Mouse (Mus musculus) lung, embryonic 14.5 days (tissue): ENCODE results near the gene Ltbp3. TPM values are rescaled to one million over a fixed set of nuclear protein-coding genes. Genes with fewer than 3 reads are reported as not detected.
A peak's percentile ranks its signal among the peaks of the same experiment; 100 is the strongest.

ENCODE experiments used
- ATAC-seq: fragments of 200-750 bp; cut with Nextera tagmentation; 2 replicates; pipeline ENCODE4 v1.8.0; 2017; ENCODE audit warnings: mild to moderate bottlenecking, moderate TSS enrichment, moderate library complexity; ENCODE audit not compliant: insufficient read depth
- DNase-seq: peaks from one replicate; pipeline ENCODE4 v3.0.0-alpha.2; 2015
- H3K27ac ChIP-seq: fragments of 300-500 bp; sonication (generic); 2 replicates; pipeline ENCODE4 v1.5.1; 2014; ENCODE audit warnings: low read depth, mild to moderate bottlenecking, moderate library complexity
- H3K27me3 ChIP-seq: fragments of 300-500 bp; sonication (generic); 2 replicates; pipeline ENCODE4 v1.6.1; 2014; ENCODE audit warnings: low read length, control low read depth; ENCODE audit not compliant: insufficient read depth
- H3K36me3 ChIP-seq: fragments of 300-500 bp; sonication (generic); 2 replicates; pipeline ENCODE4 v1.6.1; 2014; ENCODE audit warnings: control low read depth; ENCODE audit not compliant: insufficient read depth
- H3K4me1 ChIP-seq: fragments of 300-500 bp; sonication (generic); 2 replicates; pipeline ENCODE4 v1.6.1; 2014; ENCODE audit warnings: antibody characterized with exemption, control low read depth; ENCODE audit not compliant: insufficient read depth
- H3K4me2 ChIP-seq: fragments of 300-500 bp; sonication (generic); 2 replicates; pipeline ENCODE4 v1.6.1; 2014; ENCODE audit warnings: mild to moderate bottlenecking
- H3K4me3 ChIP-seq: fragments of 300-500 bp; sonication (generic); 2 replicates; pipeline ENCODE4 v1.5.1; 2014; ENCODE audit warnings: low read depth, low read length
- H3K9ac ChIP-seq: fragments of 300-500 bp; sonication (generic); 2 replicates; pipeline ENCODE4 v1.6.1; 2014
- H3K9me3 ChIP-seq: fragments of 300-500 bp; sonication (generic); 2 replicates; pipeline ENCODE4 v1.6.1; 2016; ENCODE audit warnings: low read depth, low read length, control low read depth
- CTCF ChIP-seq: IDR thresholded peaks from 2 replicates; pipeline ENCODE4 v1.5.1; 2016; ENCODE audit warnings: antibody characterized with exemption, low read depth
- WGBS: fragments of 180-500 bp; shearing (Covaris S2); extraction: QIAGEN DNeasy Blood & Tissue Kit; methylation state at CpG from one replicate; pipeline ENCODE4 v1.1.7; 2014; 5-methylcytosine and 5-hydroxymethylcytosine counted together
- polyA plus RNA-seq: library from polyadenylated mRNA; unstranded; fragments of >200 nt; fragmentation: Nextera tagmentation; extraction: Ambion mirVana; gene quantifications from 2 replicates; pipeline ENCODE4 v1.2.1, GENCODE M21; 2014

Ltbp3 gene
- polyA plus RNA-seq, 1 experiment from 2014 or later: 51.8 TPM

DNA sequence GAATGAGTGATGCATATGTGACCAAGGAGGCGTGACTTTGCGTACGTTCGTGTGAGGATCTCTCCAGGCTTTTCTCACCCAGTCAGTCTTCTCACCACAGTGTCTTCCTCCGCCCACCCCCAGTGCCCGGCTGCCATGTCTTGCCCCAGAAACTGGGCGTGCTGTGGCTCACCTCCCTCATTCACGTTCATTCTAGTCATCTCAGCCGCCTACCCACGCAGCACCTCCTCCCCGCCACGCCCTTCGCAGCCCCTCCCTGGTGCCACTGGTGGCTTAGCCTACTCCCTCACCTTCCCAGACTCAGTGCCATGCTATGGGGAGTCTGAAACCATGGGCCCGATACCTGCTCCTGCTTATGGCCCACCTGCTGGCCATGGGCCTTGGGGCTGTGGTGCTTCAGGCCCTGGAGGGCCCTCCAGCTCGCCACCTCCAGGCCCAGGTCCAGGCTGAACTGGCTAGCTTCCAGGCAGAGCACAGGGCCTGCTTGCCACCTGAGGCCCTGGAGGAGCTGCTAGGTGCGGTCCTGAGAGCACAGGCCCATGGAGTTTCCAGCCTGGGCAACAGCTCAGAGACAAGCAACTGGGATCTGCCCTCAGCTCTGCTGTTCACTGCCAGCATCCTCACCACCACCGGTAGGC, 36.4 kb upstream of the Ltbp3 start, which contains the start of gene Kcnk7:
Gene Kcnk7, plus strand, starts transcription at position 205 of the 638 bp plus-strand sequence.
- no peak within 1 kb of the TSS; the same call in 1 of the 2 replicates for H3K9ac ChIP-seq
- 63% methylated on average over 17 of the region's 17 CpGs for WGBS

DNA sequence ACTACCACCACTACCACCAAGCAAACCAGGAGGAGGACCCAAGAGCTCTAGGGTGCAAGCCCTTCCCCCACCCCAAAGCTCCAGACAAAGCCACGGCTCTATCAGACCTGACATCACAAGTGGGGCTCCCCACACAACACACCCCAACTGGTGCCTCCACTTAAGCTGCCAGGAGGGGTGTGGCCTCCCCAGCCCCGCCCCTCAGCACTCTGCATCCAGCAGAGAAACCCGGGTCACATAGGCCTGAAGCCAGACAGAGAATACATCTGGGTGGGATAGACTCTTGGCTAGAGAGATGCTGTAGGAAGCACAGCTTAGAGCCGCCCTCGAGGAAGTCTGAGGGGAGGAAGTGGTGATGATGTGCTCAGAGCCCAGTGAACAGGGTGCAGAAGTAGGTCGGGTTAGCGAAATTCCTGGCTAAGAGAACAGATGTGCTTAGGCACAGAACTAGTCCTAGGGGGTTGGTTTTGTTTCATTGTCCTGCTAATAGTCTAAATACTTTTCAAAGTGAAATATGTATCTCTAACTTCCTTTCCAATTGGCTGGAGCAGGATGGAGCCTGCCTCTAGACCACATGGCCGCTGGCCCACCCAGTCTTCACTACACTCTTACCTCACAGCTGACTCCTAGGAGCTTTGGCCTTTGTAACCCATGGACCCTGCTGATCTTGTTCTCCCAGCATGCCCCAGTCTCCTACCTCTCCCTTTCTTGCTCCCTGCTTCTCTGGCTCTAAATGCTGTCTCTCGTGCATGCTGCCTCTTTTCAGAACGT, 35.7 kb upstream of the Ltbp3 start:
- H3K27ac ChIP-seq: peak overlapping the region; percentile 67
- no peaks in the 10 kb centered on the region for H3K27me3 ChIP-seq
- DNase-seq (peak; percentile 62), ATAC-seq (peak; percentile 68)
- peaks cover 4% of the 10 kb centered on the region; the same call in 1 of the 2 replicates for H3K4me1 ChIP-seq
- no peak for TF ChIP-seq CTCF
- H3K36me3 ChIP-seq: peaks cover 76% of the 10 kb centered on the region
- H3K4me2 ChIP-seq: no peak overlapping the region
- H3K4me3 ChIP-seq: no peak overlapping the region
- no peaks in the 10 kb centered on the region for H3K9me3 ChIP-seq
- WGBS: 32% methylated on average over 10 of the region's 10 CpGs
- peak overlapping the region; percentile 13; the same call in 1 of the 2 replicates for H3K9ac ChIP-seq

More for the DNA sequence above, 36.4 kb upstream of the Ltbp3 start, which contains the start of gene Kcnk7:
- Histone ChIP-seq H3K9me3 (no peaks in the 10 kb centered on the region), H3K36me3 (peaks cover 79% of the 10 kb centered on the region), H3K27ac (peak within 1 kb of the TSS; percentile 67), H3K27me3 (no peaks in the 10 kb centered on the region), H3K4me1 (peaks cover 4% of the 10 kb centered on the region; the same call in 1 of the 2 replicates), H3K4me2 (no peak within 1 kb of the TSS), H3K4me3 (no peak within 1 kb of the TSS)
- no peak for ATAC-seq
- no peak for TF ChIP-seq CTCF
- DNase-seq: no peak

DNA sequence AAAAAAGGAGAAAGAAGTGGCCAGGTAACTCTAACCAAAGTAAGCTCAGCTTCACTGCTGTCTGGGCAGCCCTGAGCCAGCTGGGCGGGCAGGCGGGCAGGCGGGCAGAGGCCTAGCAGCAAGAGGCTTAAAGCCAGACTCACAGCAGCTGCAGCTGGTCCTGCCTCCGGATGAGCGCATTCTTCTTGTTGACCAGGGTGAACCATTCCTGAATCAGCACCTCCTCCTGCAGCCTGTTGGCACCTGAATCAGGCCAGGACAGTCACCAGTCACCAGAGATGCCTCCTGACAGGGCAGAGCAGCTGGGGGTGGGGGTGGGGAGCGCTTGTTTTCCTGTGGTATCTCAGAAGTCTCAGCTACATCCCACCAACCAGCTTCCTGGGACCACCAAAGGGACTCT, 30.6 kb upstream of the Ltbp3 start:
- Histone ChIP-seq H3K4me2 (no peak overlapping the region), H3K9me3 (no peaks in the 10 kb centered on the region), H3K9ac (no peak overlapping the region), H3K4me3 (no peak overlapping the region), H3K36me3 (peaks cover 72% of the 10 kb centered on the region), H3K27me3 (no peaks in the 10 kb centered on the region), H3K27ac (no peak overlapping the region), H3K4me1 (0 out of 2 replicates have a peak, but pooled peaks cover 7% of the 10 kb centered on the region)
- DNase-seq: no peak
- no peak for TF ChIP-seq CTCF
- ATAC-seq: no peak
- 94% methylated on average over 6 of the region's 6 CpGs for WGBS

DNA sequence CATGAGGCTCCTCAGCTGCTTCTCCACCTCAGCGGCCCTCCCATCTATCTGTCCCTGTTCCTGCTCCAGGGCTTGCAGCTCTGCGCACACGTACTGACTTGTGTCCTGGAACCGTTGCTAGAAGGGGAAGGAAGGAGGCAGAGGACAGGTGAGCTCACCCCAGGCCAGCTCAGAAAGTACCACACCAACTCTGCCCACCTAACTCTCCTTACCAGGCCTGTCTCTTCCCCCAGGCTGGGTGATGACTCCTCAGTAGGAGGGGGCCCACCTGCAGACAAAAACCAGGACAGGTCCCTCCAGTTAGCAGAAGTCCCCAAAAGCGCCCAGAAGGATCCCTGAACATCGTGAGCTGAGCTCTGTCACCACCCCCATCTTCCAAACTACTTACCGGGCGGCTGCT, 30.1 kb upstream of the Ltbp3 start:
- WGBS: 86% methylated on average over 8 of the region's 8 CpGs
- no peak overlapping the region for H3K9ac ChIP-seq
- no peak overlapping the region for H3K4me3 ChIP-seq
- ATAC-seq (no peak), DNase-seq (no peak)
- TF ChIP-seq CTCF: no peak
- H3K4me2 ChIP-seq: no peak overlapping the region
- peaks cover 72% of the 10 kb centered on the region for H3K36me3 ChIP-seq
- 0 out of 2 replicates have a peak, but pooled peaks cover 7% of the 10 kb centered on the region for H3K4me1 ChIP-seq
- no peaks in the 10 kb centered on the region for H3K27me3 ChIP-seq
- no peak overlapping the region for H3K27ac ChIP-seq
- no peaks in the 10 kb centered on the region for H3K9me3 ChIP-seq

DNA sequence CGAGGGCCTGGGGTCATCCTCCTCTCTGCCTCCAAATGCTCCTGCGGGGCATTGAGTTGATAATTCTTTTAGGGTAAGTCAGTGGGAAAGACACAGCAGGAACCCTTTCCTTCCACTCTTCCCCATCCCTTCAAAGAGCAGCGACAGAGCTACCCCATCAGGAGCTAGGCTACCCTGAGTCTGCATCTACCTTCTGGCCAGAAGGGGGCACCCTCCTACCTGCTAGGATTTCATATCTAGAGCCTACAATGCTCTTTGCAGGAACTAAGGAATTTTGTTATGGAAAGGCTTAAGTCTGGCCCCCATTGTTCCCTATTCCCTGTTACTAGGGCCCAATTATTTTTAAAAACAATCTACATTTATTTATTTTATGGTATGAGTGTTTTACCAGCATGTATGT, 29.5 kb upstream of the Ltbp3 start:
- DNase-seq (peak; percentile 90), ATAC-seq (no peak)
- Histone ChIP-seq H3K9me3 (no peaks in the 10 kb centered on the region), H3K9ac (no peak overlapping the region), H3K4me3 (no peak overlapping the region), H3K4me1 (0 out of 2 replicates have a peak, but pooled peaks cover 7% of the 10 kb centered on the region), H3K4me2 (no peak overlapping the region), H3K27me3 (no peaks in the 10 kb centered on the region), H3K27ac (no peak overlapping the region), H3K36me3 (peaks cover 72% of the 10 kb centered on the region)
- 19% methylated on average over 3 of the region's 3 CpGs for WGBS
- peak; percentile 82 for TF ChIP-seq CTCF

DNA sequence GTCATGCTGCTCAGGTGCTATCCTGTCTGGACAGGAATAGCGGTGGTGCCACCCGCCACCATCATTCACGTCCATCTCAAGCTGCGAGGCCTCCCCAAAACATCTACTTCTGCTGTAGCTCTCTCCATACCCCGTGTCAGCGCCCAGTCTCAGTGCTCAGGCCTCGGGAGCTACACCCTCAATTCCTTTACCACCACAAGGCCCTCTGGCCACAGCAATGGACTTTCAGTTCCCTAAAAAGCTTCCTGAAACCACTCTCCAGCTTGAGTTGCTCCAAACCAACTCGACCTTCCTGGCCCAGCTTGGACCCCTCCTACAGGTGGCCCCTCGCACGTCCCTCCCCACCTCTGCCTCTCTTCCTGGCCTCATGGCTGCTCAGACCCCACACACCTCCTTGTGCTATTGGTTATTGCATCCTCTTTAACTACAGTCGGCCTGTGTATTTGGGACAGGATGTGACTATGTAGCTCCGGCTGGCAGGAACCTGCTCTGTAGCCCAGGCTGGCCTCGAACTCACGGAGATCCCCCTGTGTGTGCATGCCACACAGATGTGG, 28.7 kb upstream of the Ltbp3 start:
- peaks cover 70% of the 10 kb centered on the region for H3K36me3 ChIP-seq

More for the DNA sequence above, 28.7 kb upstream of the Ltbp3 start:
- Histone ChIP-seq H3K27ac (no peak overlapping the region), H3K27me3 (no peaks in the 10 kb centered on the region), H3K4me2 (no peak overlapping the region), H3K9ac (no peak overlapping the region), H3K4me1 (0 out of 2 replicates have a peak, but pooled peaks cover 7% of the 10 kb centered on the region), H3K4me3 (no peak overlapping the region), H3K9me3 (no peaks in the 10 kb centered on the region)
- 91% methylated on average over 14 of the region's 14 CpGs for WGBS
- DNase-seq: no peak
- no peak for TF ChIP-seq CTCF
- ATAC-seq: no peak
